Mouse (Mus musculus) thymus, adult 2 months (tissue): ENCODE measurements around the gene Thegl. TPM values are rescaled to one million over a fixed set of nuclear protein-coding genes. Genes with fewer than 3 reads are reported as not detected.

Source experiments
- DNase-seq: peaks from one replicate; pipeline ENCODE4 v3.0.0; 2021
- H3K27ac ChIP-seq: fragments of 200-500 bp; 2 replicates; pipeline ENCODE4 v1.5.1; 2012; ENCODE audit warnings: low read length, control low read depth; ENCODE audit not compliant: control insufficient read depth, insufficient read depth
- H3K27me3 ChIP-seq: fragments of 200-500 bp; 2 replicates; pipeline ENCODE4 v1.6.1; 2012; ENCODE audit warnings: mild to moderate bottlenecking, low read length, moderate library complexity, mixed read lengths; ENCODE audit not compliant: control insufficient read depth, insufficient read depth
- H3K36me3 ChIP-seq: fragments of 200-500 bp; 2 replicates; pipeline ENCODE4 v1.6.1; 2012; ENCODE audit warnings: mild to moderate bottlenecking, low read length, moderate library complexity; ENCODE audit not compliant: control insufficient read depth, insufficient read depth
- H3K4me1 ChIP-seq: fragments of 200-500 bp; replicated peaks from 2 replicates; pipeline ENCODE4 v1.6.1; 2012; ENCODE audit warnings: low read length; ENCODE audit not compliant: control insufficient read depth, insufficient read depth
- H3K4me3 ChIP-seq: fragments of 200-500 bp; 2 replicates; pipeline ENCODE4 v1.5.1; 2012; ENCODE audit warnings: mild to moderate bottlenecking, low read length, control low read depth, moderate library complexity; ENCODE audit not compliant: control insufficient read depth, insufficient read depth
- CTCF ChIP-seq: fragments of 200-500 bp; IDR thresholded peaks from 2 replicates; pipeline ENCODE4 v1.5.1; 2012; ENCODE audit warnings: mild to moderate bottlenecking, control low read depth, low read length, moderate library complexity, borderline replicate concordance; ENCODE audit not compliant: control insufficient read depth, poor library complexity, insufficient read depth; ENCODE audit errors: extremely low read depth
- POLR2A ChIP-seq: fragments of 200-500 bp; IDR thresholded peaks from 2 replicates; pipeline ENCODE4 v1.6.1; 2012; ENCODE audit warnings: mild to moderate bottlenecking, low read length, control low read depth, moderate library complexity; ENCODE audit not compliant: control insufficient read depth, poor library complexity, insufficient read depth; ENCODE audit errors: extremely low read depth
- WGBS: fragments of 180-500 bp; shearing (Covaris S2); methylation state at CpG from one replicate; pipeline ENCODE4 v1.1.7; 2018; 5-methylcytosine and 5-hydroxymethylcytosine counted together
- polyA plus RNA-seq: library from polyadenylated mRNA; depleted of rRNA; stranded (reverse); fragments of >200 nt; gene quantifications from 2 replicates; pipeline ENCODE4 v1.2.3, GENCODE M21; 2012

Thegl gene
- polyA plus RNA-seq, 1 experiment = not detected

DNA sequence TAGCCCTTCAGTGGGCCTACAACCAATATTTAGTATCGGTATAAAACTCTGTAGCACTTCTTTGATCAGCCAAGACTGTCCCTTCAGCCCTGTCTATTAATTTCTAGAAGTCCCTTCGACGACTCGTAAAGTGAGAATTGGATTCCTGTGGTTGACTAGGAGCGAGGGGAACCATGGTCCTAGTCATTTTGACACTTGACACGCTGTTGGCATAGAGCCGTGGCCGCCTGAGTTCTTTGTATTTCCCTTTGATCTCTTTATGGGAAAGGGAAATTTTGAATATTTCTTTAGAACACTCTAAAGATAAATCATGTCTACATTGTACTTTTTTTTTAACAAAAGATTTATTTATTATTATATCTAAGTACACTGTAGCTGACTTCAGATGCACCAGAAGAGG lies 40.1 kb upstream of the Thegl start:
- Histone ChIP-seq H3K36me3 (peaks cover 19% of the 10 kb centered on the region), H3K4me1 (peaks cover 2% of the 10 kb centered on the region; the same call in 1 of the 2 replicates), H3K27me3 (no peaks in the 10 kb centered on the region), H3K4me3 (no peak overlapping the region), H3K27ac (no peak overlapping the region)
- TF ChIP-seq POLR2A (no peak), CTCF (no peak)
- WGBS = 87% methylated on average over 8 of the region's 8 CpGs
- DNase-seq = no peak

DNA sequence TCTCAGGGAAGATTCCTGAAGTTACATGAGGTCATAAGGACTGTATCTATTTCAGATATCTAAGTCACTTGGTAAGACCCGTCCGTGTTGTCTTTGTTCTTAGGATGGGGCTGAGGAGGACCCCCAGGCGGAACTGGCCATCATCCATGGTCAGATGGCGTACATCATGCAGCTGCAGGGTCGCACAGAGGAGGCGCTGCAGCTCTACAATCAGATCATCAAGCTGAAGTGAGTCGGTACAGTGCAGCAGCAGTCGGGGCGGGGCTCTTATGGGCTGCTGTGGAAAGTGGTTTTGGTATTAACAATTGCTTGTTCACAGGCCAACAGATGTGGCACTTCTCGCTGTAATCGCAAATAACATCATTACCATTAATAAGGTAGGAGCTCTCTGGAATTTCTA lies 31.8 kb upstream of the Thegl start:
- no peak overlapping the region for H3K4me3 ChIP-seq
- no peak for DNase-seq
- no peaks in the 10 kb centered on the region for H3K27me3 ChIP-seq
- H3K36me3 ChIP-seq = peaks cover 71% of the 10 kb centered on the region
- no peak for TF ChIP-seq CTCF
- no peak for TF ChIP-seq POLR2A
- no peaks in the 10 kb centered on the region for H3K4me1 ChIP-seq
- no peak overlapping the region for H3K27ac ChIP-seq
- WGBS = 97% methylated on average over 11 of the region's 11 CpGs

DNA sequence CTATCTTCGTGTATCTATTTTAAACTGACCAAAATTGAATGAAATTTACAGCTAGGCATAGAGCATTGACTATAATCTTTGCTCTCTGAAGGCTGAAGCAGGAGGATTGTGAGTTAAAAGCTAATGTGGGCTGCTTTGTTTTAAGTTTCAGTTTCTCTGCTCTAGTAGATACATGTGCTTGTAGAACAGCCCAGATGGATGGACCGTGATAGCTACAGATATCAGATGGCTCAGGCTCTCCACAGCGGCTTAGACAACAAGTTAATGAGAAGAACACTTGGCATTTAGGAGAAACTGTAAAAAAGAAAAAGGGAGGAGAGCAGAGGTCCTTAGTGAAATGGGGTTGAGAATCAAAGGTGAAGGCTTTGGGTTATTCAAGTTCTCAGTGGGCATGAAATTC lies 25.0 kb upstream of the Thegl start:
- Histone ChIP-seq H3K27ac (no peak overlapping the region), H3K4me1 (no peaks in the 10 kb centered on the region), H3K27me3 (no peaks in the 10 kb centered on the region), H3K36me3 (peaks cover 73% of the 10 kb centered on the region), H3K4me3 (no peak overlapping the region)
- DNase-seq = no peak
- no peak for TF ChIP-seq CTCF
- no peak for TF ChIP-seq POLR2A
- 99% methylated on average over 3 of the region's 3 CpGs for WGBS

DNA sequence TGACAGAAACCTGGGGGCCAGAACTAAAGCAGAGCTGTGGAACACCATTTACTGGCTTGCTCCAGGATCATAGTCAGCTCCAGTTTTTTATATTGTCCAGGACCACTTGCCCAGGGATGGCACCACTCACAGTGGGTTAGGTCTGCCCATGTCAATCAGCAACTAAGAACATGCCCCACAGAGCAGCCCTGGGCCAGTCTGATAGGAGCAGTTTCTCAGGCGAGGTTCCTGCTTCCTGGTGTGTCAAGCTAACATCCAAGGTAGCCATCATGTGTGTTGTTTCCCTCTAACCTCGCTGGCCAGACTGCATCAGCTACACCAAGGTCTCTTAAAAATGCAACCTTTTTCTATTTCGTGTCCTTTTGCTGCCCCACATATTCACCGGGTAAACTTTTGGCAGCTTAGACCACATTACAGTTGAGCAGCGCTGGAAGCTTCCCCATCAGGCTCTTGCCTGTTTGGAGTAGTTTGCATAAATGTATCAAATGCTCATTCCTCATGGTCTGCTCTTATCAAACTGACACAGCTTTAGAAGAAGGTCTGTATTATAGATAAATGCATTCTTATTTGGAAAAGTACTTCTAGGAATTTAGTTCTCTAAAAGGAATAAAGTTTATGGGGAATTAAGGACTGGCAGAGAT lies 22.5 kb upstream of the Thegl start:
- no peak for TF ChIP-seq CTCF
- TF ChIP-seq POLR2A = no peak
- H3K27ac ChIP-seq = no peak overlapping the region
- H3K36me3 ChIP-seq = peaks cover 83% of the 10 kb centered on the region
- whole genome bisulfite sequencing = 94% methylated on average over 5 of the region's 5 CpGs
- no peak for DNase-seq
- no peaks in the 10 kb centered on the region for H3K27me3 ChIP-seq
- no peaks in the 10 kb centered on the region for H3K4me1 ChIP-seq
- H3K4me3 ChIP-seq = no peak overlapping the region

DNA sequence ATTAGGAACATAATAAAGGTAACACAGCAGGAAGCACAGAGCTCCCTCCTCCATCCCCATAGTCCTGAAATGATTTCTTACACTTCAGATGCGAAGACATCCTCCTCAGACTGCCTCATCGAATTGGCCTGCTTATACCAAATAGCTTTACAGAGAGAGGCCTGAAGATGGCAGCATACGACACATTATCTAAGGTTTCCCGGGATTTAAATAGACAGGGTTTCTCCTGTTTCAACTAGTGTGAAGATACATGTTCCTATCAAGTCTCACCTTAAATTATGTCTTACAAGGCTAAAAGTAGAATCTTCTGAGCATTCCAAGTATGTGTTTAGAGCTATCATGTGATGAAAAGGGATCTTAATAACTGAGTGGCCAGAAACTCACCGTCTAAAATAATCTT lies 17.4 kb upstream of the Thegl start:
- no peaks in the 10 kb centered on the region for H3K27me3 ChIP-seq
- no peaks in the 10 kb centered on the region for H3K4me1 ChIP-seq
- no peak overlapping the region for H3K27ac ChIP-seq
- no peak for DNase-seq
- WGBS = 71% methylated on average over 5 of the region's 5 CpGs
- TF ChIP-seq POLR2A = no peak
- no peak for TF ChIP-seq CTCF
- peaks cover 60% of the 10 kb centered on the region for H3K36me3 ChIP-seq
- H3K4me3 ChIP-seq = no peak overlapping the region

- no peaks in the 10 kb centered on the region for H3K4me1 ChIP-seq
- no peak for DNase-seq
- no peaks in the 10 kb centered on the region for H3K27me3 ChIP-seq
- TF ChIP-seq CTCF (no peak), POLR2A (no peak)
- WGBS = 98% methylated on average over 17 of the region's 17 CpGs
- H3K27ac ChIP-seq = no peak overlapping the region
- H3K4me3 ChIP-seq = no peak overlapping the region
- H3K36me3 ChIP-seq = peaks cover 32% of the 10 kb centered on the region
These were observed 14.6 kb upstream of the Thegl start for GRCm38 (mm10) chr5:77001192-77001591.
